Mouse (Mus musculus) left cerebral cortex, postnatal 10 days (tissue): ENCODE results near the gene E130114P18Rik. TPM values are rescaled to one million over a fixed set of nuclear protein-coding genes. Genes with fewer than 3 reads are reported as not detected.

Experiments
- DNase-seq, 2 experiments: peaks; one replicate each; pipeline ENCODE4 v3.0.0; 2021 to 2022; ENCODE audit warnings: low spot score in 2 of 2, mixed read lengths in 1 of 2; ENCODE audit errors: extremely low spot score in 1 of 2
- intact Hi-C: fragments of 180-260 bp; cut with DNase I; formaldehyde crosslinking; loops from one replicate; pipeline ENCODE4 v1.15.1; 2025
- total RNA-seq, 2 experiments: library from RNA; stranded (reverse); gene quantifications; 2 replicates each; pipeline ENCODE4 v1.2.3; 2021

Gene E130114P18Rik
- total RNA-seq, 2 experiments from 2014 or later = 6.1 to 6.9 TPM

DNA sequence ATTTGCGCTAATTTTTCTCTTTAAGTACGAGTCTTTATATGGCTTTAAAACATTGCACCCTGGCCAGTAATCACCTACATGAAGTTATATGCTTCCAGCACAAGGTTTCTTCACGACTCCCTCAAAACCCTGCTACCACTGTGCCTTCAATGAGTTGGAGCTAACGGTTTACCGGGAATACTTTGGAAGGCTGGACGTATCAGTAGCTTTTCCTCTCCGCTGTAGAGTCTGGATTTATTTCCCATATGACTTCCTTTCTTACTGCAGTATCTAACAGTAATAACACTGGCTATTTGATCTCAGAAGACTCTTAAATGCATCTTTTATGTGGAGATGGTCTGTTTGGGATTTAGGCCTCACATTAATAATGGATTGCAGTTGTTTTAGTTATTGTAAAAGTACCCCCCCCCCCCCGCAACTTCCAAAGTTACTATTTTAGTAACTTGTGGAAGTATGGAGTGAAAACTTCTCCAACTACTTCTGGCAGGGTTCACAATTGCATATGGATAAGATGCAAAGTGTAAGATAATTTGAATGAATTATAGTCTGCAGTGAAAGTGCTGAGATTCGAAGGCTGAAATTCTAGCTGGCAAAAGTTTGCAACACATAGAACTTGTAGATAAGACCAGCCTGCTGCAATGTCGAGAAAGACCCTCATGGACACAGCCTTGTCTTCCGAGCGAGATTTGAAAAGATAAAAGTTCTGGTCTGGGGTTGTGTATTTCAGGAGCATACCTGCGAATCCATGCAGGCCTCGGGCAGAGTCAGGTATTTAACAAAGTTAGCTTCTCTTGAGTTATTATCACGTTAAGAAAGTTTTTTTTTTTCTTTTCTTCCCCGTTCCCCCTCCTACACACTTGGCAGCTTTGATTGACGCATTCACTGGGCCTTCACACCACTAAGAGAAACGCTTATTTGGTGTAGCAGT is 1.4 kb upstream of the E130114P18Rik start:
- intact Hi-C loops = loop anchor here (5.0 to 10.0 kb wide), 2 partner anchors 133 to 226 kb away; no protein-coding TSS in a partner anchor
- no peak for DNase-seq

DNA sequence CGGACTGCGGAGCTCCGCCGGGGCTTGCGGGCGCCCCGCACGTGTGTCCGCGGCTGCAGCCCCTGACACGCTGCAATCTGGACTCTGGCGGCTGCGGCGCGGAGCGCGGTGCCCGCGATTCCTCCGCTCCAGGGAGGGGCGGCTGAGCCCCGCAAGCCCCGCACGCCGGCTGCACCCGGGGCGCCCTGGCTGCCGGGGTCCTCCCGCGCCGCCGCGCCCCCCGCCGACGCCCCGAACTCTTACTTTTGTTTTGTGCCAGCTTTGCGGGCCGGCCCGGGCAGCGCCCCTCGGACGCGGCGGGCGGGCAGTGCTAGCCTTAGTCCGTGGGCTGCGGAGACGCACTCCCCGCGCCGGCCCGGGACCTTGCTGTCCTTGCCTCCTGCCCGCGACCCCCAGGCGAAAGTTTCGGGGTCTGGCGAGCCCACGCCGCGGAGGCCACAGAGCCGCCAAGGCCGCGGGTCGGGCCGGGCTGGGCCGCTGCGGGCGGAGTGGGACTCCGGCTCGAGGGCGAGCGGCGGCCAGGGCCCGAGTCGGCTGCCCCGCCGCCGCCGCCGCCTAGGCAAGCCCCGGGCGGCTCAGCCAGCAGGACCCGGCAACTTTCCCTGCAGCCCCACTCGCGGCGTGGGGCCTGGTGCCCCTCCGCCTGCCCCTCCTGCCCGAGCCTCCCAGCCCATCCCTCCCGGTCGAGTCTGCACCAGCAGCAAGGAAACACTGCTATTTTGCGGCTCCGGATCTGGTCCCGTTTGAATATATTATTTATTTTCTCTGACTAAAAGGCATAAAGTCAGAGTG is 529 bp upstream of the E130114P18Rik start:
- peak in 1 of 2 experiments; percentile 49 for DNase-seq
- intact Hi-C loops = loop anchor here (5.0 to 10.0 kb wide), 2 partner anchors 134 to 226 kb away; no protein-coding TSS in a partner anchor

DNA sequence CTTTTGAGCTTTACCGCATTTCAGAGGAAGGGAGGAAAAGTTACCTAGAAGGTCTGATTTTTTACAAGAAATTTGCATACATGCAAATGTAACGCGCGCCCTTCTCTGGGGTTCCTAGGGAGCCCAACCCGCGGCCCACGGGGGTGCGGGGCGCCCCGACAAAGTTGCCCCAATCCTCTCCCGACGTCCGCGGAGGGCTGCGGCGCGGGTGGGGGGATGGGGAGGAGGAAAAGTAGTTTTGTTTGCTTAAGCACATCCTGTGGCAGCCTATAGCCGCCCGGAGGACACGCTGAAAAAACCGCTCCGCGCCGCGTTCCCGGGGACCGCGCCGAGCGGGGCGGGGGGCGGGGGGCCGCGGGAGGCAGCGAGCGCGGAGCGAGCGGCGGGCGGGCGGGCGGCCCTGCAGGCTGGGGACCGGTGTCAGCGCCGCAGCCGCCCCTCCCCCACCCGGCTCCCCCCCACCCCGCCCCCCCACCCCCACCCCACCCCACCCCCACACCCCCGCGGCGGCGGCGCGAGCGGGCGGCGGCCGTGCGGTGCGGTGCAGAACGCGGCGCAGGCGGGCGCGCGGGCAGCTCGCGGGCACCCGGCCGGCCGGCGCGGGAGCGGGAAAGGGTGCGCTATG is 685 bp downstream of the E130114P18Rik start:
- intact Hi-C loops = loop anchor here (5.0 to 10.0 kb wide), 2 partner anchors 135 to 228 kb away; no protein-coding TSS in a partner anchor

DNA sequence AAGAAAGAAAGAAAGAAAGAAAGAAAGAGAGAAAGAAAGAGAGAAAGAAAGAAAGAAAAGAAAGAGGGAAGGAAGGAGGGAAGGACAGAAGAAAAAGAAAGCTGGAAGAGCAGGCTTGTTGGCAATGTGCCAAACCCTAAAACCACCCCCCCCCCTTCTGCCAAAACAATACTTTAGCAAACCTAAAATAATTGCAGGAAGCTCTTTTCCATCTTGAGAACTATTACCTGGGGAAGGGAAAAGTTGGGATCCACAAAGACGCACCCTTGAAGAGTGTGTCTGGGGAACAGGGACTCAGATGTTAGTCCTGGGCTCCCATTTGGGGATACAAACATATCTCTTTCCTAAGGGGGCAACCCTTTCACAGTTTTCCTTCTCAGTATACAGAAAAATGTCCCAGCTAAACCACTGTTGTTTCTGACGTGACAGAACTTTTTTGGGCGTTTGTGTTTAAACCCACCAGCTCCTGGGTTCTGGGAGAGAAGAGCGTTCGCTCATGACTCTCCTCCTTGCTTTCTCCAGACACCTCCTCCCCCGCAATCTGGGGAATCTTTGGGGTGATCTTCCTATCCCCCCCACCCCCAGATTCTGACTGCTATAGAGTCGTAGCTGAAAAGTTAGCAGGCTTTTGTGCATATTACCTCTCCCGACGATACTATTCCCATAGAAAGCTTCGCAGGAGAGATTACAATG is 1.3 kb downstream of the E130114P18Rik start:
- intact Hi-C loops = loop anchor here (5.0 to 10.0 kb wide), 2 partner anchors 136 to 228 kb away; no protein-coding TSS in a partner anchor
- no peak for DNase-seq

More for the DNA sequence above, 685 bp downstream of the E130114P18Rik start:
- peak in 1 of 2 experiments; percentile 76 for DNase-seq

DNA sequence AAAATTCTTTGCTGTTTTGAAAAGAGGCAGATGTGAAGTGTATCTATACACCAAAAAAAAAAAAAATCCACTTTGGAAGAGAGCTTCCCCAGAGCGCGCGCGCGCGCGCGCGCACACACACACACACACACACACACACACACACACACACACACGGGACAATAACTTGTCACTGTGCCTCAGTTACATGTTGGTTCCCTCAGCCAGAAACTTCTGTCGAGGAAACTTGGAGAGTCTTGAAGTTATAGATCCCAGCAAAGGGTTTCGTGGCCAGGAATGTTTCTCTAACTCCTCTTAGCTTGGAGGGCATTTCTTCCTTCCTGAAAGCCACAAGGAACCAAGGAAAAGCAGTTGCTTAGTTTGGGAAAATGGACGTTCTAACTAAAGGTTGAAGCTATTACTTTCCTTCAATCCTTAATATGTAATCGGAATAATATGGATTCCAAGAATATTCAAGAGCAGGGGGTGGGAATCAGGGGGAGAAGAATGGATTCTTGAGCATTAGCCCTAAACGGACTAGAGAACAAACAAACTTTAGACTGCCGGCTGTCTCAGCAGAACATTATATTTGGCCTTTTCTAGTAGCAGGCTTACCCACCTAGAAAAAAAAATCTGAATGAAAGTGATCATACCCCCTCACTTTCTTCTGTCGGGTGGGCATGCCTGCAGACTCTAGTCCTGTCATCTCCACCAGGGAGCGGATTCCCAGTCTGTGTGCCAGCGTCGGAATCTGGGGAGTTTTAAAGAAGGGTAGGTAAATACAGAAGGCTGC is 2.2 kb downstream of the E130114P18Rik start:
- intact Hi-C loops = loop anchor here (5.0 to 10.0 kb wide), 2 partner anchors 137 to 229 kb away; no protein-coding TSS in a partner anchor
- no peak for DNase-seq

DNA sequence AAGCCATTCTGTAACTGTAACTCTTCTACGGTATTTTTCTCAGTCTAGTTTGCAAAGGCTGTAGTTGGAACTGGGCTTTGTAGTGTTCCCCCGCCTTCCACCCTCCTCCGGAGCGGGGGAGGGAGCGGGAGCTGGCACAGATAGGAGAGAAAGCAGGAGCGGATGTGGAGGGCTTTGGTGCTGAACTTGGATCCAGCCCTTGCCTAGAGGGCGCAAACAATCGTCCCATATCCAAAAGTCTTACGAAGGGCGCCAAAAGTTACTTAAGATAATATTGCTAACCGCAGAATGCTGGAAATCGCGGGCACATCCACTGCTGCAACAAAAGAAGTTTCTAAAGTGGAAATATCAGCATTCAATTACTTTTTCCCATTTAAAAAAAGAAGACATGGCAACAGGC is 2.8 kb downstream of the E130114P18Rik start:
- DNase-seq = peak in 1 of 2 experiments; percentile 79
- intact Hi-C loops = loop anchor here (5.0 to 10.0 kb wide), 2 partner anchors 137 to 230 kb away; no protein-coding TSS in a partner anchor

DNA sequence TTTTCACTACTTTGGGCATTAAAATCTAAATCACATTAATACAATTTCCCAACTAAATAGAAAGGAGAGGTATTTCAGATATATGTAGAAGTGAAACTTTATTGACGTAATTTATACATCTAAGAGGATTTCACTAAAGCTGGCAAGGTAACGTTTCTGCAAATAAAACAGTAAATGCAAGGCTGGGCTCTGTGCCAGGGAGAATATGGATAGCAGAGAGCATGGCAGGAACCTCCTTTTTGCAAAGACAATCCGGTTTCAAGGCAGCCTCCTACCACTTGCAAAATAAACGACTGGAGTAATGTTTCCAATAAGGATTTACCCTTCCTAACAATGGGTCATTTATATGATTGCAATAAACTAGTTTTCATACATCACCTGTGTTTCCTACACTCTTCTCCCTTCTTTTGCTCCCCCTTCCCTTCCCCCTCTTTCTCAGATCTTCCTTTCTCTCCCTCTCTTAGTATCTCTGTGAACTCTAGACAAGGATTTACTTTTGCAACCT is 3.4 kb downstream of the E130114P18Rik start:
- DNase-seq = no peak
- intact Hi-C loops = loop anchor here (10.0 kb wide), 1 partner anchor 230 kb away; no protein-coding TSS in a partner anchor

DNA sequence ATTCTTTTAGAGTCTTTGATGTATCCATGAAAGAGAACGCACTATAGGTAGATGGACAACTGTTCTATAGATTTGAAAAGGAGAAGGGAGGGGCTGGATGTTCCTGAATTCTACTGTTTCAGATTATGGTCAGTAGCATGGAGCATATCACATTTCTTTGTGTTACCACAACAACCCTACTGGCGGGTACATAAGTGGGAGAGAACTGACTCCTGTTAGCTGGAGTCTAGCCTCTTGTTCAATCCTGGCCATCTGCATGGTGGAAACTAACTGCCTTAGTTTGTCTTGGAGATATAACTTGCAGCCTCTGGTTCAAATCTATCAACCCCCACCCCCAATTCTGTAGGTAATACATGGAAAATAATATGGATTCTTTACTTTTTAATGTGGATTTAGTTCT is 4.1 kb downstream of the E130114P18Rik start:
- intact Hi-C loops = loop anchor here (10.0 kb wide), 1 partner anchor 231 kb away; no protein-coding TSS in a partner anchor
- no peak for DNase-seq

DNA sequence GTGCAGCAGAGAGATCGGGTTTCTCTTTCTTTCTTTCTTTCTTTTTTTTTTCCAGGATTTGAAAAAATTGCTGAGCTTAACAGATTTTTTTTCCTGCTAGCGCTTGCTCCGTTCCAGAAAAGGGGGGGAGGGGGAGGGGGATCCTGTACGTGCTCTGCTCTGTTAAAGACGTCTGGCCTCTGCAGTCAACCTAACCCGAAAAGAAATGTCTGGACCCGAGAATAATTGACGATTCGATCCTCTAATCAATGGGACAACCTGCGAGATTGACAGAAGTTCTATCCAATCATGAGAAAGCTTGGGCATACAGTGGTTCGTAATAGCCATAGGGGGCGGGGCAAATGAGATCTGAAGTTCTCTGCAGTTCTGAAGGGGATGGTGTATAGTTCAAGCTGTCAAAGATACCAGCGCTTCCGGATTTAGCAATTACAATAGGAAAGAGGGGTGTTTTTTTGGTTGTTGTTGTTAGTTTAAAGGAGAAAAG is 4.7 kb downstream of the E130114P18Rik start:
- intact Hi-C loops = loop anchor here (10.0 kb wide), 1 partner anchor 232 kb away; no protein-coding TSS in a partner anchor
- DNase-seq = peak; percentile 91 to 97

DNA sequence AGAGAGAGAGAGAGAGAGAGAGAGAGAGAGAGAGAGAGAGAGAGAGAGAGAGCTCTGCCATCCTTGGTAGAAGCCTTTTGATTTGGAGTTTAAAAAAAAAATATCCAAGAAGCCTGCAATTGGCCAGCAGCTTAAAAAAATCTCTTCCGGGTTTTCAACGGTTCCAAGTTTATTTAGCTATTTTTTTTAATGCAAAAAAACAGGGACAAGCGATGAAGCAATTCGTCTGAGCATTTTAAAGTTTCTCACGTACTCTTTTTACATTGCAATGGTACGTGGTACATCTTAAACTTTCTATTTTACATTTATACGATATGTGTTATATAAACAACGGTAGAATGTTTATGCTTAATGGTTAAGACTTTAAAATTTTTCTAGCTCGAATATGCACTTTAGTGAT is 5.2 kb downstream of the E130114P18Rik start, which contains the start of gene Nfia:
Gene Nfia, plus strand, starts transcription at position 94 of the 400 bp plus-strand sequence.
- DNase-seq = no peak
- intact Hi-C loops = loop anchor here (10.0 kb wide), 1 partner anchor 232 kb away; no protein-coding TSS in a partner anchor

DNA sequence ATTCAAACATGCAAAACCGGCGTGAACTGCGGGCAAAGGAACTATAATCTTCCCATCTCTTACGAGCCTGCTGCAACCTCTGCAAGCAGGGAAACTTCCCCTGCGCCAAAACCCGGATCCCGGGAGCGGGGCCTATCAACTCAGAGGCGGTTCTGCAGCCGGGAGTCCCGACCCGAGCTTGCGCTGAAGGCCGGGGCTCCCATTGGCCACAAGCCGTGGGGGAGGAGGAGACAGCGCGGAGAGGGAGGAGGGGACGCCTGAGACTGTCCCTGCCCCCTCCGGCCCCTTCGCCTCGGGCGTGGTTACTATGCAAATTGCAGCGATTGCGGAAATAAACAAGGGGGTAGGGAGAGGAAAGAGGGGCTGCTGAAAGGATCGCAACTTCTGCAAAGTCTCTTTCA is 5.8 kb downstream of the E130114P18Rik start:
- peak; percentile 93 to 99 for DNase-seq
- intact Hi-C loops = loop anchor here (10.0 kb wide), 1 partner anchor 233 kb away; no protein-coding TSS in a partner anchor

DNA sequence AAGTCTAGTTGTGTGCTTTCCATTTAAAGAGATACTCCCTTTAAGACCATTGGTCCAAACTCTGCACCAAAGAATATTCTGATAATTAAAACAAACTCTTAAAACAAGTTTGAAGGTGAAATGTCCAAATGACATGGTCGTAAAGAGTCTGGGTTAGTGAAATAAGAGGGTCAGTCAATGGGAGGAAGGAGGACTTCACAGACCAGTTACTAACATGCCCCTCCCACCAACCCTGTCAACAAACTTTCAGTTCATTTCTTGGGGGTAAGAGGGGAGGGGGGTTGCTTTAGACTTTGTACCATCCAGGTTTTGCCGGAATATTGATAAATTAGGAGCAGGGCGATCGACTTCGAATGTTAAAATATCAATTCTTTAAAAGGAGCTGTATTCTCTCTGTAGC is 6.5 kb downstream of the E130114P18Rik start:
- intact Hi-C loops = loop anchor here (10.0 kb wide), 1 partner anchor 233 kb away; no protein-coding TSS in a partner anchor
- DNase-seq = no peak

DNA sequence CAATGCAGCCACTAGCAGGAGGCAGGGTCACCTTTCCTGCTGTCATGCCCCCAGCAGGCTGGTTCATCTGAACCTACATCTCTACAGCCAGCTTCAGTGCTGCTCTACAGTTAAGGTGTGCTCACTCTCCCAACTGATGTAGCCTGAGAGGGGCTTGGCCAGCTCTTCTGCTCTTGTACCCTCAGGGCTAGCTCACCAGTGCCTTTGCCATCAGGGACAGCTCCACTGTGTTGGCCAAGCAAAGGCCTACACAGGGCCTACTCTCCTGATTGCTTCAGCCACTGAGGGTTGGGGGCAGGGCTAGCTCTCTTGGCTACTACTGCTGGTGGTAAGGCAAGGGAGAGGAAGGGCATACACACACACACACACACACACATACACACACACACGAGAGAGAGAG is 8.0 kb downstream of the E130114P18Rik start:
- intact Hi-C loops = loop anchor here (10.0 kb wide), 1 partner anchor 235 kb away; no protein-coding TSS in a partner anchor
- DNase-seq = no peak

DNA sequence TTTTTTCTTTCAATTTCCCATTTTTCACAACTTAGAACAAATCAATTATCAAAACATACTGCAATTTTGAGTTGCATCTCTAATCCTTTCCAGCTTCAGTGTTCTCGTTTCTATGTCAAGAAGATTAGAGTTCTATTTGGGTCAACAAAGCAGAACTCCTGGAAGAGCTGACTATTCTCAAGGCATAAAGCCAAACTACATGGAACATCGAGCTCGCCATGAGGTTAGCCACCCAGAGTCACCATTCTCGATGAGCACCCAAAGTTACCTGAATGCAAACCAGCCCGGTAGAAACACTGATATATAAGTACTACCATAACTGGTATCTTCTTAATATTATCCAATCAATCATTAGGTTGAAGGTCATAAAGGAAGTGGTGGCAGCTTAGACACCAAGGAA is 10.4 kb downstream of the E130114P18Rik start:
- no peak for DNase-seq
- intact Hi-C loops = no loop called here

DNA sequence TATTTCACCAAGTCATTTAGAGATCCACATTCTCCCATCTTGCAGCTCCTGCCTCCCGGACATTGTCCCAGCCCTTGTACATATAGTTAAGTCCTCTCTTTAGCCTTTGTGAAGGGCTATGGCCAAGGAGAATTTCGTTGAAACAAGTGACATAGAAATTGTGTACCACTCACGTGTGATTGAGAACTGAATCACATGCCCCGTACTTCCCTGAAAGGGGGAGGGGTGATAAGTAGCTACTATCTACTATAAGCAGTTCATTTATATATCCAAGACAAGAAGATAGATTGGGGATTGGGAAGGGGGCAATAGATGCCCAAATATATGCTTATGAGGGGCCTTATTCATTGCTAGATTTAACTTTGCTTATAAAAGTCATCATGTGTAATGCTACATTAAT is 10.9 kb downstream of the E130114P18Rik start:
- DNase-seq = no peak
- intact Hi-C loops = no loop called here

DNA sequence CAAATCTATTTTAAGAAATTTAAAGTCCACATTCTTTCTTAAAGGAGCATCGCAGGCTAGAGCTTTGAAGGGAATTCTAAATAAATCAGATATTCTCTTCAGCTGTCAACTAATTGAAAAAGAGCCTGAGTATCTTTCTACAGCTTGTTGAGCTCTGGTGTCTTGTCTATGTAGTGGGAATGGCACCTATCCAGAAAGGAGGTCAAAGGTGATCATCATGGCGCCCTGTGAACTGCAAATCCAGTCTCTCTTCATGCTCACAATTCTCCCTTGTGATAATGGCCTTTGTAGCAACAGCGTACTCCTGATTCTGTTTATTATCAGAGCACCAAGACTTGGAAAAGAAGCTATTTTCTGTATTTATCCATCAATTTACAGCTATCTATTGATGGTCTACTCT is 11.8 kb downstream of the E130114P18Rik start:
- no peak for DNase-seq
- intact Hi-C loops = no loop called here
